Mouse (Mus musculus): ENCODE measurements around the gene Sp110.
"Not testable (repeated sequence)": the region's sequence is repeated elsewhere in the genome, so short reads cannot be mapped to it uniquely, and the experiment has no call there.

The Sp110 gene

DNA sequence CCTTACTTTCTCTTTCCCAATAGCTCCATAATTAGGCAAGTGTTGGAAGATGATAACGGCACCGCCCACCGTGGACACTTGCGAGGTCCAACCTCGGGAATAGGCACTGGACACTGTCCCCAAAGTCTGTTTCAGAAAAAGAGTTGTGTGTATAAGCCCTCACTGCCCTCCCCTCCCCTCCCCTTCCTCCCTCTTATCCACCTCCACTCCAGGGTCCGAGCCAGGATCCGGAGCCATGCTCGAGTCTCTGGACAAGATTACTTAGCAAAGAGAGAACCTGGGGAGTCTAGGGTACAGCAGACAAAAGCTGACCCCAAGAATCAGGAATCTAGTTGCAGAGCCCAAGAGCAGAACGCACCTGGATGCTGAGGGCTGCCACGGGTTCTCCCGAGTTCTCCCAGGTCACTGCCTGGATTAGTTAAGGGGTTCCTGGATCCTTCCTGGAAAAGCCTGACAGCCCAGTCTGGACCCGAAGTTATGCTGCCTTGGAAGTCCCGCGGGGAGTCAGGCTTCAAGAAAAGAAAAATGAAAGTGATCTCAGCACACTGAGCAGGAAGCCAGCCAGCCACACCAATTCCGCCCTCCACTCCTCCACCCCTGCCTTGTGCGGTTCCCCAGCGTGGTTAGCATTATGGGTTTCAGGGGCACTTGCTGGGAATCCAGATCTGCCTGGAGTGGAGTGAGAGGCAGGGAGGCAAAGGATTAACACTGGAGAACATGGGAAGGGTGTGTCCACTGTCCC lies at the start of gene Sp110:
Gene Sp110 (minus strand): TSS at position 547 of the 742 bp plus-strand sequence.
- DNase-seq (ENCODE audit: low read depth, low spot score) = not testable (repeated sequence)

DNA sequence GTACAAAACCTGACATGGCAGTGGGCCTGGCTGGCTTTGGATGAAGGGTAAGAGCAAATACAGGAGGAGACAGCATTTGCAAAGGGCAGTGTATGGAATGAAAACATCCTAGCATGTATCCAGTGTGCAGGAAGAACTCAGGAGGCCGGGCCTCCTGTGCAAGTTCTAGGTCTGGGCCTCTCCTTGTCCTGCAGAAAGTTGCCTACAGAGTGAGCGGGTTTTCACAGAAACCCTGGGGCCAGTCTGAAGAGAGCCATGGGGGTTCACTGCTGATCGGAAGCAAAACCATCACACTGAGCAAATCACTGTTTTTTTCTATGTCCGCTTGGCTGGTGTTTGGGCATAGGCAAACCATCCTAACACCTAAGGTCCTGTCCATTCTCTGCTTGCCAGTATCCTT lies 39.5 kb upstream of the Sp110 start:
- not testable (repeated sequence) for DNase-seq (ENCODE audit: low read depth, low spot score)

DNA sequence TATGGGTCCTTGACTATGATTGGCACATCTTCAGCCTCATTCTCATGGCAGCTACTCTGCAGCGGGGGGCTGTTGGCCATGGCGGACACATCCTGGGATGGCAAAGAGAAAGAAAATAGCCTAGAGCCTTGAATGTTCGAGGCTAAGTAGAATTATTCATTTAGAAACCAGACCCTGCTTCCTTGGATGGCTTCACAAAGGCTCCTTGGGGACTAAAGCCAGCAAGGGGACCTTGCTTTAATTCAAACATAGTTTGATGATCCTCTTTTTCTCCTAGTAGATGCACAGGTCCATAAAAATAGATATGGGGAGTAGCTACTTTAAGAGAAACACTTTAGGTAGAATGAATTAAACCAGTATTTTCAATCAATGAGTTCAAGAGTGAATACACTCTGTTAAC lies 38.3 kb upstream of the Sp110 start:
- DNase-seq (ENCODE audit: low read depth, low spot score) = not testable (repeated sequence)

DNA sequence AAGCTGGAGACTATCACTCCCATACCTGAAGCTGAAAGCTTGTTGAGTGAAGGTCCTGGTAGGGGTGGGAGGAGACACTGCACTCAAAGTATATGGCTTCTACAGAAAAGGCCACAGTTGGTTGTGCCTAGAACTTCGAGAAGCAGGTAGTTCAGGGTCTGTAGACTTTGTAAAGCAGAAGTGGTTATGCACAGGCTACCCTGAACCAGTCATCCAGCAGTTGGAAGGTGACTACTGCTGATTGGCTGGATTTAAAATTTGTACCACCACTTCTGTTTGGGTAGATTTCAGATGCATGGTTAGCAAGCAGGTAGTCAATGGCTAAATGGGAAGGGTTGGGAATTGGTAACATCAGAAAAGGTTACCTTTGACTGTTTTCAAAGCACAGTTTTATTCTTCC lies 20.1 kb upstream of the Sp110 start:
- DNase-seq (ENCODE audit: low read depth, low spot score) = not testable (repeated sequence)

DNA sequence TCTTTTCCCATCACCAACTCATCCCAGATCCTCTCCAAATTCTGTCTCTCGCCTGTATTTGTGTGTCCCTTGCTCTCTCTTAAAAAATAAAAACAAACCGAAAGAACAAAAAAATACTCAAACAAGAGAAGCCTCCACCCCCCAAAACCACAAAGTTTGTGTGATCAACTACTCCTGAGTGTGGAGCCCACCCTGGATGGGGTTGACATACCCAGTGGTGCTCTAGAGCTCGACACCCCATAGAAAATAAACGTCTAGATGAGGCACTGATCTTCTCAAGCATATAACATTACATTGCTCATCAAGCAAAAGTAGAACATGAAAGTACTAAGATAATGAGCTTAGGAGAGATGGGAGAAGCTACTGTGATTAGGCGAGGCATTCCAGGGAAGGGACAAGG lies 18.5 kb upstream of the Sp110 start:
- not testable (repeated sequence) for DNase-seq (ENCODE audit: low read depth, low spot score)

DNA sequence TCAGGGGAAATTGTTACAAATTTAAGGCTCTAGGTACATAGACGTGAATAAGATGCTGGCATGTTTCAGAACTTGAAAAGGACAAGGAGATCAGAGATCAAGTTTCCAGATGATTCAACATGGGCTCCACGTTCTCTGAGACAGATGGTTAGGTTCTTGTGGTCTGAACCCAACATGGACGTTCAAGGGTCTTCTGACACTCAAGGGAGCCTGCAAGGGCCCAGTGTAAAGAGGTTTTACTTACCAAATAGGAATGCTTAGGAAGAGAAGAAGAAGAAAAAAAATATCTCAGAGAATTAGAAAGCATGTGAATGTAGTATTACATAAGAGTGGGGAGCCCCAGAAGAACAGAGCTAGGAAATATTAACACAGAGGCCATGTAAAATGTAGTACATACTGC lies 17.2 kb upstream of the Sp110 start:
- DNase-seq (ENCODE audit: low read depth, low spot score) = not testable (repeated sequence)

DNA sequence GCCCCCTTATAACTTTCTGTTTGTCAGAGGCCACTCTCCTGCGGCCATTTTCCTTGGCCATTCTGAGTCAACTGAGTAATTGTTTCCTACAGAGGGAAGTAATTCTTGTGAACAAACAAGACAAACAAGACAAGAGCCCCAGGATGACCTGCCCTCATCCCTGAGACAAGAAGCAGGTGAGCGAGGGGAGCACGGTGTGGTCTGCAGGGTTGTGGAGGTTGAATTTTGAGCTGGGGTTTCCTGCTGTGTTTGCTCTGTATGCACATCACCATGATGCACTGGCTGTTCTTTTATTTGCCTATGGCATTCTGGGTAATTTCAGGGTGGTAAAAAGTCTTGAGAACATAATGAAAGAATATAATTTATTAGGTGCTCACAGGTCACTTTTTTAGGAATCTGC lies 16.5 kb upstream of the Sp110 start:
- DNase-seq (ENCODE audit: low read depth, low spot score) = not testable (repeated sequence)

DNA sequence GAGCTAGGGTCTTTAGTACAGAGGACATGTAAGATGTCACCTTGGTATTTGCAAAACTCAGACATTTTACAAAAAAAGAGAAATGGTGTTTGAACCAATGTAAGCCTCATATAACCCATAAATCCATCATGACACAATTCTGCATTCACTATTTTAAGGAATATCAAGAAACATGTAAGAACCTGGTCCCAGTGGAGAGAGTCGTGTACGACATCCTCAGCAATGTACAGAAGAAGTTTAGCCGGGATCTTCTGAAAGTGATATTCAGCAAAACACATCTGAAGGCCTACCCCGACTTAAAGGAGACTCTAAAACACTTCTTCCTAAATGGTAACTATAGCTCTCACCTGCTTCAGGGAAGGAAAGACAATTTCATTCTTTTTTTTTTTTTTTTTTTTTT lies 12.0 kb upstream of the Sp110 start:
- DNase-seq (ENCODE audit: low read depth, low spot score) = not testable (repeated sequence)

DNA sequence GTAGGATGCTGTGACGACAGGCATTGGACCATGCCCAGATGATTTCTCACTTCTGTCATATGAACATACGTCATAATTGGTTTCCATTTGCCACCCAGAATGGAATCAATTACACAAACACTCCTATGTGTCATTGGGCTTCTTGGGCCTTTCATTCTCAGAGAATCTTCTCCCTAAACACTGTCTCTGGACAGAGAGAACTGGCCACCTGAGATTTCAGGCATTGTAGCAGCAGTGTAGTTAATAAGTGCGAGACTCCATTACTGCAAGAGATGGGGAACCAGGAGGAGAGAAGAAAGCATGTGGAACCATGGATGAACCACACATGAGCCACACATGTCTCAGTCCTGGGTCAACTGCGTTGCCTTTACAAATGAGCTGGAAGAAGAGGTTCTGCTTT lies 9.7 kb upstream of the Sp110 start:
- not testable (repeated sequence) for DNase-seq (ENCODE audit: low read depth, low spot score)

DNA sequence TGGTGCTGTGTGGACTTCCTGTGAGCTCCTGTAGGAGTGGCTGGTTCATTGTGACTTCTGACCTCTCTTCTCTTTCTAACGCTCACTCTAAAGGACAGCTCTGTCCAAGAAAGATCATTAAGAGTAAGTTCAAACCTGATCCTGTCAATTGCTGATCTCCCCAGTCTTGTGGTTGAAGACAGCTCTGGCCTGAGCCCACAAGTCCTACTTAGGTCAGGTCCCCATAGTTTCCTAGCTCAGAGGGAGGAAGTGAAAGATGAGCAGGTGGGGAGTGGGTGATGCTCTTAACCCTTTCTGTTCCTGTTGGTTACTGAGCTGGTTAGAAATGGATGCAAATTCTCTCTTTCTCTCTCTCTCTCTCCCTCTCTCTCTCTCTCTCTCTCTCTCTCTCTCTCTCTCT lies 5.7 kb upstream of the Sp110 start:
- DNase-seq (ENCODE audit: low read depth, low spot score) = not testable (repeated sequence)

DNA sequence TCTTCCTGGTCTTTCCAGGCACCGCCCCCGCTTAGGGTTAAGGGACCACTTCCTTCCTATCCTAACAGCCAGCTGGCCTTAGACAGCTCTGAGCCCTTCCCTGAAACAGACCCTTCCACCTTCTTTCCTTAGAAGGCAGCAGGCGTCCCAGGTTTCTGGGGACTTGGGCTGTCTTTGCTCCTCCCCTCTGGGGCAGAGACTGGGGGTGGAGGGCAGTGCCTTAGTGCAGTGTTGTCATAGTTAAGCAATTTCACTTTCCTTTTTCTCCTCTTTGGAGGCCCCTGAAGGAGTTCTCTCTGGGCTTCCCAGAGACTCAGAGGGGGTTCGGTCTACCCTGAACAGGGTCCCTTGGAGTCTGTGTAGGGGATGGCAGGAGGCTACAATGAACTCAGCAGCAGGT lies 2.2 kb upstream of the Sp110 start:
- not testable (repeated sequence) for DNase-seq (ENCODE audit: low read depth, low spot score)

DNA sequence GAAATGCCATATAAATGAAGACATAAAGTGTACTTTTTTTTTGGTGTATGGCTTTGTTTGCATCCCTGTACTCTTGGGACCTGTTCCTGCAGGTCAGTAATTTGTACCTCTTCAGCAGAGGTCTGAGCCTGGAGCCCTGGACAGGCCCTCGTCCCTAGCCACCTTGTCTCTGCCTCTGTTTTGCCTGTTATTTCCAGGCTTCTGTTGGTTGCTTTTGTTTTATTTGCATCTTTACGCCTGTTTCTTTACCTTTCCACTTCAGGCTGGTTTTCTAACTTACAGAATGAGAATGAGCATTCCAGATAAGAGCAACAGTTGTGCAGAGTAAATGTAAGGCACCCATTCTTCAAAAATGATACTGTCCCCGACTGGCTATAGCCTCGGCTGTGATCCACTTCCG lies 1.5 kb upstream of the Sp110 start, which contains the start of gene Sp140:
Gene Sp140 (plus strand): TSS at position 301 of the 400 bp plus-strand sequence.
- not testable (repeated sequence) for DNase-seq (ENCODE audit: low read depth, low spot score)

DNA sequence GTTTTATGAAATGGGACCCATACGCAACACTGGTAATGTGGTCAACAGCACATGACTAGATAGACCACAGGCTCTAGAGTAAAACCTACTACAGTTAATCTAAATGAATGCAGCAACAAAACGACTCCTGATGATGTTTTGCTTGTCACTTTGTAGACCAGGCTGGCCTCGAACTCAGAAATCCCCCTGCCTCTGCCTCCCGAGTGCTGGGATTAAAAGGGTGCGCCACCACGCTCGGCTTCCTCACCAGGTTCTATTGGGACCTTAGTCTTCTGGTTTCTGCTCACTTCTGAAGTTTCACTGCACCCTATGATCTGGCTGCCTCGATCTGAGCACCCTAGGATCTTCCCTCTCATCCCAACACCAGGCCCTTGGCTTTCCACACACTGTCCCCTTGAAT lies 6.1 kb downstream of the Sp110 start:
- not testable (repeated sequence) for DNase-seq (ENCODE audit: low read depth, low spot score)

DNA sequence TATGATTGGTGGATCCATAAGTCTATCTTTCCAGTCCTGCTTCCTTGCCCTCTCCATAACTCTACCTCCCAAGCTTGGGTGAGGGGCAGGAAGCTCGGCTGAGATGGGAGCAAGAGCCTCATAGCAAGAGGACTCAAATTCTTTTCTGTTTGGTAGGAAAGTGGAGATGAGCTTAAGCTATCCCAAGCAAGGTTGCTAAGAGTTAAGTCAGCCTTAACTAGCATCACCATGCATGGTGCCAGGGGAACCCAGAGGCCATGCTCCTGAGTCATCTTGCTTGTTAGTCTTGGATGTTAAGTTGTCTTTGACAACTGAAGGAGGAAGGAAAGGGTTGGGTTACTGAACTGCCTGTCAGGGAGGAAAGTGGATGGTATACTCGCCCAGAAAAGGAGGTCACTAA lies 9.9 kb downstream of the Sp110 start:
- not testable (repeated sequence) for DNase-seq (ENCODE audit: low read depth, low spot score)

DNA sequence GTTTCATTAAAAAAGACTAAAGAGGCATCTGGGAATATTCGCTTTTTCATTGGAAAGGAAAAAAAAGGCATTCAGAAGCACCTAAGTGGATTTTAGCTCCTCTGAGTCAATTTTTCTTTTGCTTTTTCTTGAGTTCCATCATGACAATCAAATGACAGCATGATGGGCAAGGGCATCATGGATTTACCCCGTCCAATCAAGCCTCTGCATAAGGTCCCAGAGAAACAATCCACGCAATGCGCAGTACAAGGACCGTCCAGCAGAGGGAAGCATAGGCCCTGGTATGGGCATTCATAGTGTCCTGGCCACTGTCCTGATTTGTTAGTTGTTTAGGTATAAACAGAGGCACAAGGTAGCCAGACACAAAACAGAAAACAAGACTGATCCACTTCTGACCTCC lies 17.1 kb downstream of the Sp110 start:
- peak; percentile 6 for DNase-seq (ENCODE audit: low read depth, low spot score)

DNA sequence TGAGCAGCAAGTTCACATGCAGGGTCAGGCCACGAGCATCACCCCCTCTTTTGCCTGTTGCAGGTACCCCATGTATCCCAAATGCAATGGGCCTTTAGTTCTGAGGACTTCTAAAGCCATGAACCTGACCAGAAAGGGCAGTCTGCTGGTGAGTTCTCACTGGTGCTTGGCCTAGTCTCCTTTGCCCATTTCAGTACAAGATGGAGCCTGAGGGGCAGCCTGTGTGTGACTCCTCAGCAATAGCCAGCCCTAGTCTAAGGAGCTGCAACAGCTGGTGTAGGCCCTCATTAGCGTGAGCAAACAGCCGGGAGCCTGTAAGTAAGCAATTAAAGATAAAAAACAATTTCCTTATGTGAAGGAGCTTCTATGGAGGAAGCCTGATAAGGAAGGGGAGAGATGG lies 18.0 kb downstream of the Sp110 start:
- DNase-seq (ENCODE audit: low read depth, low spot score) = not testable (repeated sequence)

DNA sequence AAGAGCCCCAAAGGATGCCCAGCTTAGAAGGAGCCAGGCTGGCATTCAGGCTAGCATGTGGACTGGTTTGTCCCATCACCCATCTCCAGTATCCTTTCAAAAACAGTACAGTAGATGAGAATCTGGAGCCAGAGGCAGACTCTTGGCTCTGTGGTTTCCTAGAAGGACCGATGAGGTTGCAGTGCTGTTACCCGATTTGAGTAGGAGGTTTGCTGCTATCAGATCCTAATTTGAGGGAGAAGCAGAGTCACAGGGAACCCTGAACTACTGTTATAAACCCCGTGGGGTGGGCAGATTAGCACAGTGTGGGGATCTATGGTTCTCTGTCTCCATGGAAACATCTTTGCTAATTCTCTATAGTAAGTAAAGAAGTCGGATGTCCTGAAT lies 18.5 kb downstream of the Sp110 start:
- not testable (repeated sequence) for DNase-seq (ENCODE audit: low read depth, low spot score)

DNA sequence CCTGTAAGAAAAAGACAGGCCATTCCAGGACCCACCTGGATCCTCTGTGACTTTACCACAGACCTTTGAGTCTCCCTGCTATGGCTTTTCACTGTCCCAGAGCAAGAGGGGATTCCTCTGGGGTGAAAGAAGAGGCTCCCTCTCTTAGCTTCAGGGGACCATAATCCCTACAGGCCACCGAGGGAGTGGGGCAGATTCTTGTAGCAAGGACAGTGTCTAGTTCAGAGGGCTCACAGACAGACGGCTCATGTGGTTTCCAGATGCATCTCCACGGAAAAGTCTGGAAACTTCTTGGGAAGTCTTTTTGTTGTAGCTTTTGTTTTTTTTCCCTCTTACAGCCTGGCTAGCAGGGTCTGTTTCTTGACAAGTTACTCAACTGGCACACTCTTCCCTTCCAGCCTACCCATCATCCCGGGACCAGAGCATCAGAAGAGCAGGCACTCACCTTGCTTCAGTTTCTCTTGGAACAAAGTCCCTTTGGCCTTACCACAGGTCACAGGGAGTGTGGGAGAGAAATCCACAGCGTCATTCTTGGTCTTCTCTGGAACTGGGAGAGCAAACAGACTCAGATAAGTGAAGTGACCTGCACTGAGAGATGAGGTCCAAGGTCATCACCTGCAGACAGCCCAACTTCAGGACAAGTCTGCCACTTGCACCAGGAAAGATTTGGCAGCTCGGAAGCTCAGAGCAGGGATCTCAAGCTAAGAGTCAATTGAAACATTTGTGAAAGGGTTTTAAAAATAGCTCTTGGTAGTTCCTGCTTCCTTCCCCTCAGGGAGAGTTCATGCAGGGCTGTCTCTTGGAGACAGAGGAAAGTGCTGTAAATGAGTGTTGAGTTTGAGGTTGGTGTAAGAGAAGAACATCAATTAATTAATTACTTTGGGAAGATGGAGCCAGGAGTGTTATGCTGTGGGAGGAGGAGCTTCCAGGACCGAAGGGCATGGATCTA lies 19.1 kb downstream of the Sp110 start:
- DNase-seq (ENCODE audit: low read depth, low spot score) = not testable (repeated sequence)

DNA sequence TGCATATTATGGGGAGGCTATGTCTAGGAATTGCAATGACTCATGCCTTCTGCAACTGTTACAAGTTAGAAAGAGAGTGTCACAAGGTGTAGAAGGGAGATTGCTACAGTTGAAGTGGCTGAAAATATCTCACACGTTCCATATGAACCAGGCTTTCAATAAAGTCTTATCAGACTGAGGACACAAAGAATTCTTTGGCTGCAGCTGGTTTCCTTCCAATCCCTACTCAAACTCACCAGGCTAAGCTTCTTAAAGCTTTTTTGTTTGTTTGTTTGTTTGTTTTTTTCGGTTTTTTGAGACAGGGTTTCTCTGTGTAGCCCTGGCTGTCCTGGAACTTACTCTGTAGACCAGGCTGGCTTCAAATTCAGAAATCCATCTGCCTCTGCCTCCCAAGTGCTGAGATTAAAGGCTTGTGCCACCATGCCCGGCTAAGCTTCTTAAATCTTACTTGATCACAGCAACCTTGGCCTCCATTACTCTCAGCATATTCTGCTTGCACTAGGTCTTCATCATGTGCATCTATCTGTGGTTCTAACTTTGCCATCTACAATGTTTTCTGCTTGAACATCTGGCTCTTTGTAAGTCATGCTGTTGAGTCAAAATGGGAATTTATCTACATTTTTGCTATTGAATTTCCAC lies 20.1 kb downstream of the Sp110 start:
- not testable (repeated sequence) for DNase-seq (ENCODE audit: low read depth, low spot score)

DNA sequence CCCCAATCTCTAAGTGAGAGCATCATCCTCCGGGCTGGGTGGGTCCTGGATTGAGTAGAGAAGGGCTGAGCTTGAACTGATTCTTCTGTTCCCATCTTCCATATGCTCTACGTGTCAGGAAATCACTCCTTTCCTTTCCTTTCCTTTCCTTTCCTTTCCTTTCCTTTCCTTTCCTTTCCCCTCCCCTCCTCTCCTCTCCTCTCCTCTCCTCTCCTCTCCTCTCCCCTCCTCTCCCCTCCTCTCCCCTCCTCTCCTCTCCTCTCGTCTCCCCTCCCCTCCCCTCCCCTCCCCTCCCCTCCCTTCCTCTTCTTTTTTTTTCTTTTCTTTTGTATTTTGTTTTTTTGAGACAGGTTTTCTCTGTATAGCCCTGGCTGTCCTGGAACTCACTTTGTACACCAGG lies 23.2 kb downstream of the Sp110 start, which contains the start of gene G530012D18Rik:
Gene G530012D18Rik (plus strand): TSS at position 301 of the 400 bp plus-strand sequence.
- not testable (repeated sequence) for DNase-seq (ENCODE audit: low read depth, low spot score)

DNA sequence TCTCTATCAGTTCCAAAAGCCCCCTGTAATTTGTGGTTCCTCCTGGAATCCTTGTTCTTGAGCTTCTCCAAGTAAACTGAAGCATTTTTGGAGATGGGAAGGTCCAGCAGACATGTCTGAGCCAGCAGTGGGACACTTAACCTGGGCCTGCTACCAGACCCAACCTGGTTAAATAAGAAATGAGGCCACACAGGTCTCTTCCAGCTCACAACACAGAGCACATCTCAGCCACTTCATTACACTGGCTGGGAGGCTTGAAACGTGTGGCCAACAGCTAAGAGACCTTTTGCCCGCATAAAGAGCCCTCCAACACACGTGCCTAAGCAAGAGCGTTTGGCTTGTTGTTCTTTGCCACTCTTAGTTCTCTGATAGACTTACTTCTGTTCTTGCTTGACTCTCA lies 25.1 kb downstream of the Sp110 start:
- not testable (repeated sequence) for DNase-seq (ENCODE audit: low read depth, low spot score)

DNA sequence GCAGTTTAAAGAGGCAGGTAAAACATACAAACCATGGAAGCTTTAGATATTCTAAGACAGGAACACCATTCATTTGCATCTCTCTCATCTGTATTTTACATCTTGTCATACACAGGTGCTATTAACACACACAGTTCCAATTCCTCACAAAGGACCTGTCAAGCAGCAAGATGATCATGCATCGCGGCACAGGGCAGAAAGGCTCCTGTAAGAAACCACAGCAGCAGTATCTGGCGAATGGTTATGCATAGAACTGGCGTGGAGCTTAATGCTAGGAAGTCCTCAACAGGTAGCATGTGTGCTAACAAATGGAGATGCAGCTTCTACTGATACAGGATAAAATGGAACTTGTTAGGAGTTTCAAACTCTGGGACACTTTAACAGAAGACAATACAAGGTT lies 43.4 kb downstream of the Sp110 start:
- DNase-seq (ENCODE audit: low read depth, low spot score) = not testable (repeated sequence)
